31 mouse cellular contexts compared by ENCODE assay signal in genomic region chr3:35392657-35393056, GRCm38 (mm10).
"Had no signal": no experiment of that assay in that cellular context is flagged by ENCODE, and none has a peak within 500 bp of the region (broad histone marks: within the 10 kb centered on the region; RNA-seq: fewer than 3 reads in every experiment).

No protein-coding gene starts in this region.

- H3K9me3 ChIP-seq: limb, embryonic 10.5 days; limb, embryonic 12.5 days; limb, embryonic 13.5 days; limb, embryonic 15.5 days; liver, embryonic 12.5 days; liver, embryonic 13.5 days; liver, embryonic 15.5 days; lung, embryonic 15.5 days; midbrain, embryonic 10.5 days; midbrain, embryonic 12.5 days; midbrain, embryonic 13.5 days; midbrain, embryonic 15.5 days; neural tube, embryonic 12.5 days; neural tube, embryonic 13.5 days had no signal

- H3K27ac ChIP-seq: limb, embryonic 10.5 days; limb, embryonic 12.5 days; limb, embryonic 13.5 days; limb, embryonic 15.5 days; liver, embryonic 12.5 days; liver, embryonic 13.5 days; liver, embryonic 14.5 days; liver, embryonic 15.5 days; lung, embryonic 15.5 days; macrophage; midbrain, embryonic 10.5 days; midbrain, embryonic 12.5 days; midbrain, embryonic 13.5 days; midbrain, embryonic 15.5 days; neural tube, embryonic 12.5 days; neural tube, embryonic 13.5 days had no signal

- H3K4me1 ChIP-seq: limb, embryonic 10.5 days; limb, embryonic 12.5 days; limb, embryonic 13.5 days; limb, embryonic 15.5 days; liver, embryonic 12.5 days; liver, embryonic 13.5 days; liver, embryonic 15.5 days; lung, embryonic 15.5 days; megakaryocyte, embryonic 14.5 days; midbrain, embryonic 10.5 days; midbrain, embryonic 12.5 days; midbrain, embryonic 13.5 days; midbrain, embryonic 15.5 days; neural tube, embryonic 12.5 days; neural tube, embryonic 13.5 days had no signal

- H3K4me3 ChIP-seq: limb, embryonic 10.5 days; limb, embryonic 12.5 days; limb, embryonic 13.5 days; limb, embryonic 15.5 days; liver, embryonic 12.5 days; liver, embryonic 13.5 days; liver, embryonic 15.5 days; lung, embryonic 15.5 days; megakaryocyte, embryonic 14.5 days; midbrain, embryonic 10.5 days; midbrain, embryonic 12.5 days; midbrain, embryonic 13.5 days; midbrain, embryonic 15.5 days; myocyte; neural tube, embryonic 12.5 days; neural tube, embryonic 13.5 days had no signal

- ATAC-seq: liver, embryonic 12.5 days; liver, postnatal 0 days; lung, postnatal 0 days; midbrain, embryonic 13.5 days; midbrain, embryonic 15.5 days; midbrain, embryonic 16.5 days had no signal

- DNase-seq: left cerebral cortex, postnatal 4 days; liver; liver, embryonic 13.5 days; liver, postnatal 0 days; lung, adult 18-20 months; lung, adult 2 months; lung, embryonic 14.5 days; lung, postnatal 10 days; lung, postnatal 14 days; lung, postnatal 36 days; lung, postnatal 4 days; midbrain, embryonic 14.5 days had no signal

- H3K9ac ChIP-seq: limb, embryonic 12.5 days; limb, embryonic 13.5 days; limb, embryonic 15.5 days; liver, embryonic 12.5 days; liver, embryonic 13.5 days; liver, embryonic 14.5 days; liver, embryonic 15.5 days; liver, postnatal 0 days; lung, embryonic 14.5 days; lung, embryonic 15.5 days; midbrain, embryonic 12.5 days; midbrain, embryonic 13.5 days; midbrain, embryonic 15.5 days; neural tube, embryonic 12.5 days; neural tube, embryonic 13.5 days had no signal

- H3K36me3 ChIP-seq: limb, embryonic 10.5 days; limb, embryonic 12.5 days; limb, embryonic 13.5 days; limb, embryonic 15.5 days; liver, embryonic 12.5 days; liver, embryonic 13.5 days; liver, embryonic 15.5 days; lung, embryonic 15.5 days; midbrain, embryonic 10.5 days; midbrain, embryonic 12.5 days; midbrain, embryonic 13.5 days; midbrain, embryonic 15.5 days; neural tube, embryonic 12.5 days; neural tube, embryonic 13.5 days had no signal
